Mouse (Mus musculus): ENCODE measurements around the gene Nfib. TPM values are rescaled to one million over a fixed set of nuclear protein-coding genes. Genes with fewer than 3 reads are reported as not detected.

Nfib gene
- polyA plus RNA-seq, 1 experiment from 2014 or later, result 164 TPM

DNA sequence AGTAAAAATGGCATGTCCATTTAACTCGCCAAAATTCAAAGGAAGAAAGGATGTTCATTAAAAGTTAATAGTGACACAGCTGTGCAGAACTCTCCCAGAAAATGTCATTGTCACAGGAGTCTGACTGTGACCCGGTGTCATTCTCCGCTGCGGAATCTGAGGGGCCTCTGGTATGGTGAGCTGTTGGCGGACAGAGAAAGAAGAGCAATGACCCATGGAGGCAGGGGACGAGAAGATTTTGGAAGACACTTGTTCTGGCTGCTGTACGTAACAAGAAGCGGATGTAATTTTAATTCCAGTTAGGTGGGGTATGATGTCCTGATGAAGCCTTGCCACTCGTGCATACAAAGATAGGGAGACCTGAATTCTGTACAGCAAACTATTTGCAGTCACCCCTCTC, 120.0 kb downstream of the Nfib start:
- H3K27ac ChIP-seq (ENCODE audit: low read depth, low read length), result peak overlapping the region; percentile 36; the same call in 1 of the 2 replicates
- H3K4me1 ChIP-seq (ENCODE audit: control insufficient read depth, insufficient read depth, low read length), result no peaks in the 10 kb centered on the region
- no peak overlapping the region for H3K4me2 ChIP-seq (ENCODE audit: low read length)
- H3K4me3 ChIP-seq (ENCODE audit: low read depth, low read length), result no peak overlapping the region
- 63% methylated on average over 9 of the region's 9 CpGs for WGBS
- H3K27me3 ChIP-seq (replicated peaks; ENCODE audit: control insufficient read depth, insufficient read depth, low read length), result no peaks in the 10 kb centered on the region
- ATAC-seq (no peak), DNase-seq (ENCODE audit: low spot score) (no peak)
- H3K9ac ChIP-seq (ENCODE audit: low read length), result no peak overlapping the region
- no peaks in the 10 kb centered on the region for H3K9me3 ChIP-seq (replicated peaks; ENCODE audit: control insufficient read depth, low read length)
- no peaks in the 10 kb centered on the region for H3K36me3 ChIP-seq (ENCODE audit: control insufficient read depth, insufficient read depth, low read length)

DNA sequence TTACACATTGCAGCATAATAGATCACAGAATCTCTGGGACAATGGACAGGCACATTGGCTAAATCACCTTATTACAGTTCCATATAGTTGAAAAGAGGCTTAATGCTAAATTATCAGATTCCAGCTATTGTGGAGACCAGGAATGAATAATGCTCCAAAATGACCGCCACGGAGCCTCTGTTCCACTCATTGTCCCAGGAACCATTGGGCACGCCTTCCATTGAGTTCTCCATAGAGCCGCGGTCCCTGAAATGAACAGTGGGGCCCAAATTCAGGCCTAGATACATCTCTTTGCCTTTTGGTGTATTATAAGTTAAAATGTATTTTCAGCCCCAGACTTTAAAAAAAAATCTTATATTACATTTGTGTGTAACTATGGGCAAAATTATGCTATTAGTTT, 120.5 kb downstream of the Nfib start:
- Histone ChIP-seq H3K36me3 (ENCODE audit: control insufficient read depth, insufficient read depth, low read length) (no peaks in the 10 kb centered on the region), H3K4me3 (ENCODE audit: low read depth, low read length) (no peak overlapping the region), H3K9me3 (replicated peaks; ENCODE audit: control insufficient read depth, low read length) (no peaks in the 10 kb centered on the region), H3K27me3 (replicated peaks; ENCODE audit: control insufficient read depth, insufficient read depth, low read length) (no peaks in the 10 kb centered on the region), H3K4me1 (ENCODE audit: control insufficient read depth, insufficient read depth, low read length) (no peaks in the 10 kb centered on the region), H3K4me2 (ENCODE audit: low read length) (no peak overlapping the region), H3K9ac (ENCODE audit: low read length) (no peak overlapping the region), H3K27ac (ENCODE audit: low read depth, low read length) (peak overlapping the region; percentile 36; the same call in 1 of the 2 replicates)
- DNase-seq (ENCODE audit: low spot score) (no peak), ATAC-seq (no peak)
- 14% methylated on average over 5 of the region's 5 CpGs for WGBS

DNA sequence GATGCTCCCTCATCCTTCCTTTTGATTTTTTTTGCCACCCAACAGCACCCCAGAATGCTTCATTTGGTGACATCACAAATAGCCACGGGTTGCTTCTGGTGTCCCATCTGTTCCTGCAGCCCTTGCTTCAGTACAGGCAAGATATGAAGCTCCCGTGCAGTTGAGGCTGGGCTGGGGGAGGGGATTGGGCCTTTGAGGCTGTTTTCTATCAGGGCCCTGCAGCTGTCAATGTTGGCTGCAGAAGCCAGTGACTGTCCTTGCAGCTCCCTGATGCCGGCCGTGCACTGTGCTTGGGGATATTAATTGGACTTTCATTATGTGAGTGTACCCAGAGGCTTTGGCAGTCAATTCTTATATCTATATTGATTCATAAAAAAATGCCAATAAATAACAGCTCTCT, 121.0 kb downstream of the Nfib start:
- Histone ChIP-seq H3K9ac (ENCODE audit: low read length) (no peak overlapping the region), H3K4me2 (ENCODE audit: low read length) (no peak overlapping the region), H3K9me3 (replicated peaks; ENCODE audit: control insufficient read depth, low read length) (no peaks in the 10 kb centered on the region), H3K27me3 (replicated peaks; ENCODE audit: control insufficient read depth, insufficient read depth, low read length) (no peaks in the 10 kb centered on the region), H3K36me3 (ENCODE audit: control insufficient read depth, insufficient read depth, low read length) (no peaks in the 10 kb centered on the region), H3K4me1 (ENCODE audit: control insufficient read depth, insufficient read depth, low read length) (no peaks in the 10 kb centered on the region), H3K4me3 (ENCODE audit: low read depth, low read length) (no peak overlapping the region), H3K27ac (ENCODE audit: low read depth, low read length) (no peak overlapping the region)
- 15% methylated on average over 4 of the region's 4 CpGs for WGBS
- ATAC-seq (peak; percentile 86), DNase-seq (ENCODE audit: low spot score) (peak; percentile 79)

DNA sequence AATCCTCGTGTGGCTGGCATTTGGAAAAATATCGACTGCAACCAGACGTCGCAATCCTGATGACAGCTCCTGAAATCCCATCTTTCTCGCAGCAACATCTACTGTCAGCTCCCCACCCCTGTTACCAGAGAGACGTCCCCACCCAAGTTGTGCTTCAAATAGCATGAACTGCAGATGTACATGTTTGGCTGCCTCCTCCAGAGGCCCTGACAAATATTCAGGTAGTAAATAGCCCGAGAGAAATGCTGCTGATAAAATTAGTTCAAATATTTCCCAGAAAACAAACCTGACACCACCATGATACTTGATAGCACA, 132.3 kb downstream of the Nfib start:
- no peak overlapping the region for H3K9ac ChIP-seq (ENCODE audit: low read length)
- WGBS, result 64% methylated on average over 7 of the region's 7 CpGs
- ATAC-seq (peak; percentile 57; the same call in 1 of the 2 replicates), DNase-seq (ENCODE audit: low spot score) (no peak)
- no peaks in the 10 kb centered on the region for H3K27me3 ChIP-seq (replicated peaks; ENCODE audit: control insufficient read depth, insufficient read depth, low read length)
- peak overlapping the region; percentile 23; the same call in 1 of the 2 replicates for H3K4me2 ChIP-seq (ENCODE audit: low read length)
- no peaks in the 10 kb centered on the region for H3K9me3 ChIP-seq (replicated peaks; ENCODE audit: control insufficient read depth, low read length)
- peaks cover 9% of the 10 kb centered on the region for H3K4me1 ChIP-seq (ENCODE audit: control insufficient read depth, insufficient read depth, low read length)
- H3K36me3 ChIP-seq (ENCODE audit: control insufficient read depth, insufficient read depth, low read length), result no peaks in the 10 kb centered on the region
- H3K27ac ChIP-seq (ENCODE audit: low read depth, low read length), result no peak overlapping the region; the same call in 1 of the 2 replicates
- no peak overlapping the region for H3K4me3 ChIP-seq (ENCODE audit: low read depth, low read length)

DNA sequence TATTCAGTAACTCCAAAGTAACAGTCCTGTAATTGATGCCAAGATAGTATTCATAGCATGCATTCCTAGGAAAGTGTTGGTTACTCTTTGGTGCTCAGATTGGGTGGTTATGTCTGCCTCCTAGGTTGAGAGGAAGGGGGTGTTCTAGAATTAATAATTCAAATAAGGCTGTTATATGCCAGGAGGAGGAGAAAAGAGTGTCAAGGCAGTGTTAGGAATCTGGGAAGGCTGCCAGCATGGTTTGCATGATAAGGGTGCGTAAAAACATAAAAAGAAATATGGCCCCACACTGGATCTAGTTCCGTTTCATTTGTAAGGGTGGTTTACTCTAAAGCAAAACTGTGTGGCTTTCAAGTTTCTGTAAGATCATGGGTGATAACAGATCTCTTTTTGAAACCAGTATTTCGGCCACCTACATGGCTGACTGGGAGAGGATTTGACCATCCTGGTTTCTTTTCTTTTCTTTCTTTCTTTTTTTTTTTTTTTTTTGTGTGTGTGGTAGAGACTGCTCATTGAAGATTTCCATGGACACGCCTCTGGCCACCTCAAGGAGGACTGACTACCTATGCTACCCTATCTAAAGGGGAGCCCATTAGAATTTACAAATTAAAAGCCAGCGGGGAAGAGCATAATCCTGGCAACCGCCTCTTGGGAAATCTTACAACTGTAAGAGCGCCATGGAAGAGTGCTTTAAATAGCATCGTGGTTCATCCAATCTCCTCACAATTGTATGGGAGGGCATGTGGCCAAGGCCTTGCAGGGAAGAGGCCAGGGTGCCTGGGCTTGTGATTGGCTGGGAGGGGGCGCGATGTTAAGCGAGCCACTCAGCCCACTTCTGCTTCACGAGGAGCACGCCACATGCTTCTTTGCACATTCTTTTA, 132.9 kb downstream of the Nfib start:
- H3K9me3 ChIP-seq (replicated peaks; ENCODE audit: control insufficient read depth, low read length), result no peaks in the 10 kb centered on the region
- H3K27me3 ChIP-seq (replicated peaks; ENCODE audit: control insufficient read depth, insufficient read depth, low read length), result no peaks in the 10 kb centered on the region
- H3K4me2 ChIP-seq (ENCODE audit: low read length), result peak overlapping the region; percentile 23
- H3K4me1 ChIP-seq (ENCODE audit: control insufficient read depth, insufficient read depth, low read length), result peaks cover 9% of the 10 kb centered on the region
- no peaks in the 10 kb centered on the region for H3K36me3 ChIP-seq (ENCODE audit: control insufficient read depth, insufficient read depth, low read length)
- 31% methylated on average over 13 of the region's 13 CpGs for WGBS
- peak; percentile 89 for DNase-seq (ENCODE audit: low spot score)
- peak overlapping the region; percentile 64 for H3K27ac ChIP-seq (ENCODE audit: low read depth, low read length)
- H3K4me3 ChIP-seq (ENCODE audit: low read depth, low read length), result no peak overlapping the region
- ATAC-seq, result peak; percentile 89
- no peak overlapping the region for H3K9ac ChIP-seq (ENCODE audit: low read length)

DNA sequence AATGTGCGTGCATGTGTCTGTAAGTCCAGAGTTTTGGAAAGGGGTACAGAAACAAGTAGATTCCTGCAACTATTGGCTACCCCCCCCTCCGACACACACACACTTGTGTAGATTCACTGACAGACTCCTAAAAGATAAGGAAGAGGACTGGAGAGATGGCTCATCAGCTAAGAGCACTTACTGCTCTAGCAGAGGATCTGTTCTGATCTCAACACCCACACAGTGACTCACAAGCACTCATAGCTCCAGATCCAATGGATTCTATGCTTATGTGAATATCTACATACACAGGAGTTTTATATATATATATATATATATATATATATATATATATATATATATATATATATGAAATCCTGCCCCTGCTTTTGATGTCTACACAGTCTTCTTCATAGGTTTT, 146.7 kb downstream of the Nfib start:
- H3K27me3 ChIP-seq (replicated peaks; ENCODE audit: control insufficient read depth, insufficient read depth, low read length), result no peaks in the 10 kb centered on the region
- H3K4me1 ChIP-seq (ENCODE audit: control insufficient read depth, insufficient read depth, low read length), result no peaks in the 10 kb centered on the region
- ATAC-seq (no peak), DNase-seq (ENCODE audit: low spot score) (no peak)
- H3K27ac ChIP-seq (ENCODE audit: low read depth, low read length), result no peak overlapping the region
- 93% methylated on average over 2 of the region's 2 CpGs for WGBS
- H3K36me3 ChIP-seq (ENCODE audit: control insufficient read depth, insufficient read depth, low read length), result no peaks in the 10 kb centered on the region
- H3K4me2 ChIP-seq (ENCODE audit: low read length), result no peak overlapping the region
- H3K9me3 ChIP-seq (replicated peaks; ENCODE audit: control insufficient read depth, low read length), result no peaks in the 10 kb centered on the region
- no peak overlapping the region for H3K9ac ChIP-seq (ENCODE audit: low read length)
- H3K4me3 ChIP-seq (ENCODE audit: low read depth, low read length), result no peak overlapping the region

DNA sequence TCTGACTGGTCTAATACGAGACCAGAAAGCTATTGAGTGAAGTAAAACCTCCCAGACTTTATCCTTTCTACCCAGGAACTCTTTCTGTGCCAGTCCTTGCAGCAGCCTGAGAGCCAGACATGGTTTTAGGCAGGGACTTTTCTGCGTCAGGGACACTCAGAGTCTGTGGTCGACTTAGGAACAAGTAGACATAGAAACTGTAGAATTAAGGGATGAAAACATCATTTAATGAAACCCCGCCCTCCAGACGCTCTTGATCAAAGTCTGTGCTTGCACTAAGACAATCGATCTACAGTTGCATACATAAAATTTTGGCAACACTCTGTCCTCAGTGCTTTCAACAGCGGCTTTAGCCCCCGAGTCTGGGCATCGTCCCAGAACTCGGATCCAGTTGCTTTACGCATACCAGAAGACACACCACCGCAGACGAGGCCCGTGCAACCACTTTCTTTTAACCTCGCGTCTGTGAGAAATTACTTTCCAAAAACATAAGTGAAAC, 149.8 kb downstream of the Nfib start:
- no peaks in the 10 kb centered on the region for H3K4me1 ChIP-seq (ENCODE audit: control insufficient read depth, insufficient read depth, low read length)
- 53% methylated on average over 16 of the region's 16 CpGs for WGBS
- H3K9ac ChIP-seq (ENCODE audit: low read length), result no peak overlapping the region
- ATAC-seq (peak; percentile 83), DNase-seq (ENCODE audit: low spot score) (peak; percentile 84)
- H3K9me3 ChIP-seq (replicated peaks; ENCODE audit: control insufficient read depth, low read length), result no peaks in the 10 kb centered on the region
- no peak overlapping the region for H3K4me2 ChIP-seq (ENCODE audit: low read length)
- no peaks in the 10 kb centered on the region for H3K36me3 ChIP-seq (ENCODE audit: control insufficient read depth, insufficient read depth, low read length)
- H3K27me3 ChIP-seq (replicated peaks; ENCODE audit: control insufficient read depth, insufficient read depth, low read length), result no peaks in the 10 kb centered on the region
- H3K27ac ChIP-seq (ENCODE audit: low read depth, low read length), result peak overlapping the region; percentile 0; the same call in 1 of the 2 replicates
- no peak overlapping the region for H3K4me3 ChIP-seq (ENCODE audit: low read depth, low read length)

DNA sequence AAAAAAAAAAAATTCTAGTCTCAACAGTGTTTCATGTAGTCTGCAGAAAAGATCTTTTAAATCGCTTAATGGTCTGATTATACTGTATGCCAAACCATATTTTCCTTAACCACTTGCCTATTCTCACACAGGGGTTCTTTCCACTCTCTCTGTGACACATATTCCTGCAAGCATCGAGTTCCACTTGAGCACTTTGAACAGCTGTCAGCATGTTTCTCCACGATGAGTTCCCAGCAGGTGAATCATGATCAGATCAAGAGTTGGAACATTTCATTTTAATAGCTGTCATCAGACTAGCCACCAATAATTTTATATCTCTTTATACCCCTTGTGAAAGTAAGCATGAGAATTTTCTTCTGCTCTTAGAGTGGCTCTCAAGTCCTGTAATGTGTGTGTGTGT, 151.9 kb downstream of the Nfib start:
- Histone ChIP-seq H3K4me1 (ENCODE audit: control insufficient read depth, insufficient read depth, low read length) (peaks cover 3% of the 10 kb centered on the region; the same call in 1 of the 2 replicates), H3K9me3 (replicated peaks; ENCODE audit: control insufficient read depth, low read length) (no peaks in the 10 kb centered on the region), H3K4me2 (ENCODE audit: low read length) (no peak overlapping the region), H3K9ac (ENCODE audit: low read length) (no peak overlapping the region), H3K27me3 (replicated peaks; ENCODE audit: control insufficient read depth, insufficient read depth, low read length) (no peaks in the 10 kb centered on the region), H3K27ac (ENCODE audit: low read depth, low read length) (no peak overlapping the region), H3K4me3 (ENCODE audit: low read depth, low read length) (no peak overlapping the region), H3K36me3 (ENCODE audit: control insufficient read depth, insufficient read depth, low read length) (no peaks in the 10 kb centered on the region)
- ATAC-seq (no peak), DNase-seq (ENCODE audit: low spot score) (no peak)
- 85% methylated on average over 3 of the region's 3 CpGs for WGBS

DNA sequence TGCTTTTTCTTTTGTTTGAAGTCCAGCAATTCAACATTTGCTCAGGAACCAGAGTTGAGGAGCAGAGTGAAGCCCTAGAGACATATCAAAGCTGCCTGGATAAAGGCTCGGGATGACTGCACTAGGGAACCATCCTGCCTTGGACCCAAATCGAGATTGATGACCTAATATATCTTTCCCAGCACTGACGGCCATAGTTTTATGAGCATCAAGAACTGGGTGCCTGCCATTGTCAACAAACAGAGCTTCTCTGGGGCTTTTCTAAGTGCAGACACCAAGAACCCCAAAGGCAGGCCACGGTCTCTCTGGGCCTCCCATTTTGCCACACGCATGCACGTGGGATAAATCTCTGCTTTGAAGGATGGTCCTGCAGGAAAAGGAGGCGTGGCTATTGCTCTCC, 153.3 kb downstream of the Nfib start:
- H3K4me3 ChIP-seq (ENCODE audit: low read depth, low read length), result no peak overlapping the region
- DNase-seq (ENCODE audit: low spot score) (no peak), ATAC-seq (no peak)
- WGBS, result 82% methylated on average over 7 of the region's 7 CpGs
- no peak overlapping the region for H3K4me2 ChIP-seq (ENCODE audit: low read length)
- H3K9me3 ChIP-seq (replicated peaks; ENCODE audit: control insufficient read depth, low read length), result no peaks in the 10 kb centered on the region
- H3K27me3 ChIP-seq (replicated peaks; ENCODE audit: control insufficient read depth, insufficient read depth, low read length), result no peaks in the 10 kb centered on the region
- 0 out of 2 replicates have a peak, but pooled peaks cover 6% of the 10 kb centered on the region for H3K36me3 ChIP-seq (ENCODE audit: control insufficient read depth, insufficient read depth, low read length)
- no peak overlapping the region for H3K9ac ChIP-seq (ENCODE audit: low read length)
- no peak overlapping the region for H3K27ac ChIP-seq (ENCODE audit: low read depth, low read length)
- H3K4me1 ChIP-seq (ENCODE audit: control insufficient read depth, insufficient read depth, low read length), result peaks cover 3% of the 10 kb centered on the region; the same call in 1 of the 2 replicates

All from forebrain, embryonic 14.5 days (tissue).